Mouse (Mus musculus) megakaryocyte, embryonic 14.5 days (primary cell): Measurements from ENCODE around the gene Scfd2. TPM values are rescaled to one million over a fixed set of nuclear protein-coding genes. Genes with fewer than 3 reads are reported as not detected.

ENCODE experiments used
- H3K27me3 ChIP-seq: replicated peaks from 2 replicates; pipeline ENCODE3; 2012; ENCODE audit warnings: inconsistent platforms
- H3K36me3 ChIP-seq: replicated peaks from 2 replicates; pipeline ENCODE3; 2012; ENCODE audit warnings: low read length, inconsistent platforms, mixed read lengths
- H3K4me1 ChIP-seq: 2 replicates; pipeline ENCODE4 v1.6.1; 2012; ENCODE audit warnings: inconsistent platforms
- H3K4me3 ChIP-seq: replicated peaks from 2 replicates; pipeline ENCODE3; 2012; ENCODE audit warnings: moderate library complexity, mild to moderate bottlenecking, inconsistent platforms
- H3K9me3 ChIP-seq: 2 replicates; pipeline ENCODE4 v1.6.1; 2012; ENCODE audit warnings: inconsistent platforms
- FLI1 ChIP-seq: IDR thresholded peaks from 2 replicates; pipeline ENCODE4 v1.6.1; 2012; ENCODE audit warnings: low read length, inconsistent platforms, mixed read lengths
- GATA1 ChIP-seq: IDR thresholded peaks from 3 replicates; pipeline ENCODE4 v1.6.1; 2012; ENCODE audit warnings: mixed read lengths, low read length, inconsistent platforms, borderline replicate concordance
- polyA plus RNA-seq: library from polyadenylated mRNA; stranded (reverse); fragments of >175 nt; gene quantifications from 2 replicates; pipeline ENCODE4 v1.2.3, GENCODE M21; 2012; ENCODE audit warnings: low replicate concordance; ENCODE audit not compliant: insufficient read depth

Gene Scfd2
- polyA plus RNA-seq, 1 experiment, result 2.5 TPM

GRCm38 (mm10) chr5:74469620-74470019 is 61.9 kb downstream of the Scfd2 start:
- Histone ChIP-seq H3K9me3 (no peaks in the 10 kb centered on the region), H3K4me1 (peaks cover 13% of the 10 kb centered on the region), H3K4me3 (no peak overlapping the region), H3K36me3 (no peaks in the 10 kb centered on the region), H3K27me3 (no peaks in the 10 kb centered on the region)
- TF ChIP-seq FLI1, result no peak
- TF ChIP-seq GATA1, result no peak

GRCm38 (mm10) chr5:74467753-74468152 is 63.8 kb downstream of the Scfd2 start:
- Histone ChIP-seq H3K4me1 (peaks cover 10% of the 10 kb centered on the region), H3K4me3 (no peak overlapping the region), H3K27me3 (no peaks in the 10 kb centered on the region), H3K36me3 (no peaks in the 10 kb centered on the region), H3K9me3 (no peaks in the 10 kb centered on the region)
- TF ChIP-seq FLI1 (no peak), GATA1 (no peak)

- H3K4me1 ChIP-seq, result no peaks in the 10 kb centered on the region; the same call in 1 of the 2 replicates
- no peaks in the 10 kb centered on the region for H3K9me3 ChIP-seq
- H3K36me3 ChIP-seq, result peaks cover 6% of the 10 kb centered on the region
- H3K27me3 ChIP-seq, result no peaks in the 10 kb centered on the region
- no peak overlapping the region for H3K4me3 ChIP-seq
- TF ChIP-seq FLI1, result no peak
- no peak for TF ChIP-seq GATA1
These were observed 74.8 kb downstream of the Scfd2 start for GRCm38 (mm10) chr5:74456759-74457158.

DNA sequence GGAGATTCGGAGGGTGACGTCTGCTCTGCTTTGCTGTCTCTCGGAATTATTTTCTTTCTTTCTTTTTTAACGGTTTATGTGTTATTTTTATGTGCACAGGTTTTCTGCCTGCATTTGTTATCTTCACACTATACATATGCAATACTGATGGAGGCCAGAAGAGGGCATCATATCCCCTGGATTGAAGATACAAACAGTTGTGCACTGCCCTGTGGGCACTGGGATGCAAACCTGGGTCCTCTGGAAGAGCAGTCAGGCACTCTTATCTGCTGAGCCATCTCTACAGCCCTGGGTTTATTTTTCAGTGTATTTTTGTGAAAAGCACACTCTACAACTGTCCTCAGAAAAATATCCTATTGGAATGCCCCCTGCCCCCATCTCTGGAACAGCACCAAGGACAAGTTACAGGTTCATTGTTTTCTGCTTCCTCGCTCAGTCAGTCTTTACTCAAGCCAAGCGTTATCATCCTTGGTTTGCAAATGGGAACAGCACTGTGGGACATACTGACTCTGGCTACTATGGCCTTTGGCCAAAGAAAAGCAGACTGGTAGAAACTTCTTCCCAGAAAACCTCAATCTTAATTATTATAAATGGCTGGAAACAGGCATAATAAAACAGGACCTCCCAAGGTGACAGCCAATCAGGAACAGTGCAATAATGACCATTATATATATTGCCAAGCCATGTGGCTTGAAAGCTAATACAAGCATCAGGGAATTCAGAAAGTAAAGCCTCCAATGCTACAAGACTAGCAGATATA is 75.9 kb downstream of the Scfd2 start:
- Histone ChIP-seq H3K4me1 (no peaks in the 10 kb centered on the region; the same call in 1 of the 2 replicates), H3K36me3 (peaks cover 6% of the 10 kb centered on the region)
- TF ChIP-seq FLI1 (no peak), GATA1 (no peak)

GRCm38 (mm10) chr5:74455094-74455493 is 76.5 kb downstream of the Scfd2 start:
- no peaks in the 10 kb centered on the region for H3K9me3 ChIP-seq
- no peaks in the 10 kb centered on the region; the same call in 1 of the 2 replicates for H3K4me1 ChIP-seq
- no peak for TF ChIP-seq FLI1
- TF ChIP-seq GATA1, result no peak
- H3K4me3 ChIP-seq, result no peak overlapping the region
- peaks cover 6% of the 10 kb centered on the region for H3K36me3 ChIP-seq
- no peaks in the 10 kb centered on the region for H3K27me3 ChIP-seq

More for the DNA sequence above, 75.9 kb downstream of the Scfd2 start:
- Histone ChIP-seq H3K27me3 (no peaks in the 10 kb centered on the region), H3K9me3 (no peaks in the 10 kb centered on the region), H3K4me3 (no peak overlapping the region)

GRCm38 (mm10) chr5:74450977-74451376 is 80.6 kb downstream of the Scfd2 start:
- no peak for TF ChIP-seq FLI1
- TF ChIP-seq GATA1, result no peak

GRCm38 (mm10) chr5:74447517-74448334 is 83.8 kb downstream of the Scfd2 start:
- Histone ChIP-seq H3K9me3 (no peaks in the 10 kb centered on the region), H3K4me1 (peaks cover 3% of the 10 kb centered on the region; the same call in 1 of the 2 replicates), H3K36me3 (no peaks in the 10 kb centered on the region), H3K4me3 (no peak overlapping the region), H3K27me3 (no peaks in the 10 kb centered on the region)
- no peak for TF ChIP-seq FLI1
- TF ChIP-seq GATA1, result no peak

More at GRCm38 (mm10) chr5:74450977-74451376, 80.6 kb downstream of the Scfd2 start:
- H3K27me3 ChIP-seq, result no peaks in the 10 kb centered on the region
- peaks cover 3% of the 10 kb centered on the region; the same call in 1 of the 2 replicates for H3K4me1 ChIP-seq
- no peaks in the 10 kb centered on the region for H3K9me3 ChIP-seq
- H3K4me3 ChIP-seq, result no peak overlapping the region
- no peaks in the 10 kb centered on the region for H3K36me3 ChIP-seq

GRCm38 (mm10) chr5:74445861-74446260 is 85.7 kb downstream of the Scfd2 start:
- H3K27me3 ChIP-seq, result no peaks in the 10 kb centered on the region
- no peaks in the 10 kb centered on the region for H3K9me3 ChIP-seq
- no peaks in the 10 kb centered on the region for H3K36me3 ChIP-seq
- TF ChIP-seq FLI1 (no peak), GATA1 (no peak)
- H3K4me3 ChIP-seq, result no peak overlapping the region
- H3K4me1 ChIP-seq, result peaks cover 3% of the 10 kb centered on the region; the same call in 1 of the 2 replicates

DNA sequence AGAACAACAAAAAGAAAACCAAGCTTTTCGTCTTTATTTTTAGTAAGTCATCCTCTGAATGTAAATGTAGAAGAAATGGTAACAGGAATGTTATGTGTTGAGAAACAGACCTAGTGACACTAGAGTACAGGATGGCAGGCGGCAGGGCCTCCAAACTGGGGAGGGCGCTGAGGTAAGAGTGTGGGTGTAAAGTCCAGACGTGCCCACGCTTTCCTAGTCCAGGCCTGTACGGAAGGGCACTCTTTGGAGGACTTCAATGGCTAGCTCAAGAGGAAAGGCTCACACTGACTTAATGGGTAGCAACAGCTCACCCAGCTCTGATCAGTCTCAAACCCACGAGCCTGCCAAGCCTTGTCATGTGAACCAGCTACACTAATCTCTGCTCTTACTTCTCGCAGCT is 93.2 kb downstream of the Scfd2 start:
- no peak for TF ChIP-seq FLI1
- no peak overlapping the region for H3K4me3 ChIP-seq
- H3K9me3 ChIP-seq, result no peaks in the 10 kb centered on the region
- H3K27me3 ChIP-seq, result no peaks in the 10 kb centered on the region
- no peaks in the 10 kb centered on the region for H3K36me3 ChIP-seq
- no peaks in the 10 kb centered on the region for H3K4me1 ChIP-seq

DNA sequence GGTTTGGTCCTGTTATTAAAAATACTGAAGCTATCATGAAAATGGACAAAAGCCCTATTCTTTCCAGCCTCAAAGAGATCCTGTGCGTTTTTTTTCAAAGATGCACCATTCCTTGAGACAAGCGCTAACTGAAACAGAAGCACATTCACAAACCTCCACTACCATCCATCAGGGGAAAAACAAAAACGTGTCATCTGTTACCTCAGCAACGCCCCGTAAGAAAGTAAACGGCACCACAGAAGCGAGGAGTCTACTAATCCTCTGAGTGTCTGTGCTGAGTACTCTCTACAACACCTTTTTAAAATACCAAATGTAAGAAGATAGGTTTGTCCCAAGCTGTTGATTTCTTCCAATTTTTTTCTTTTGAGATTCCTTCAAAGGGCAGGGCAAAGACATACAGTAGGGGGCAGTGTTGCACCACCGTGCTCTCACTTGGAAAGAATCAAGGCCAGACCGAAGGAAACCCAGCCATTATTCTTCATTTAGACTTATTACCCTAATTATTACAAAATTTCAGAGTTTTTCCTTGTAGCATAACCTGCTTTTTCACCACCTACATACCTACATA is 97.9 kb downstream of the Scfd2 start:
- no peaks in the 10 kb centered on the region for H3K36me3 ChIP-seq
- TF ChIP-seq FLI1, result no peak
- no peak for TF ChIP-seq GATA1
- no peaks in the 10 kb centered on the region for H3K9me3 ChIP-seq
- H3K4me3 ChIP-seq, result peak overlapping the region; percentile 23
- no peaks in the 10 kb centered on the region for H3K4me1 ChIP-seq
- H3K27me3 ChIP-seq, result no peaks in the 10 kb centered on the region
